Mouse (Mus musculus): ENCODE data around the gene Olfr625-ps1.
"Not testable (repeated sequence)": the region's sequence is repeated elsewhere in the genome, so short reads cannot be mapped to it uniquely, and the experiment has no call there.

DNA sequence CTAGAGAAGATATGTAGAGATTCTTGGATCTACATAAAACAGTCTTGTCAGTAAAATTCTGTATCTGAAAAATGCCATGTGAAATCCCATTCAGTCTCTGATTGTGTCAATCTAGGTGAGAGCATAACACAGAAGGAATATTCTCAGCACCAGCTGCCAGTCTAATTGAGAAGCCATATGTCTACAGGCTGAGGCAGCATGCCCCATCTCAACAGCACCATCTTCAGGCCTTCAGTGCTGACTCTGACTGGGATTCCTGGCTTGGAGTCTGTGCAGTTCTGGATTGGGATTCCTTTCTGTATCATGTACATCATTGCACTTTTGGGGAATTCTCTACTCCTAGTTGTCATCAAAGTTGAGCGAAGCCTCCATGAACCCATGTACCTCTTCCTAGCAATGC is 33.9 kb downstream of the Olfr625-ps1 start:
- not testable (repeated sequence) for TF ChIP-seq EP300, CTCF (IDR thresholded peaks at IDR 0.05; ENCODE audit: low read depth)

All from liver, embryonic 14.5 days (tissue).